Mouse (Mus musculus) layer of hippocampus, postnatal 10 days (tissue): ENCODE measurements around the gene Acad10. TPM values are rescaled to one million over a fixed set of nuclear protein-coding genes. Genes with fewer than 3 reads are reported as not detected.
"Not testable (repeated sequence)": the region's sequence is repeated elsewhere in the genome, so short reads cannot be mapped to it uniquely, and the experiment has no call there.

ENCODE experiments used
- DNase-seq, 2 experiments: peaks; one replicate each; pipeline ENCODE4 v3.0.0; 2021; ENCODE audit warnings: low spot score in 2 of 2
- total RNA-seq, 2 experiments: library from RNA; stranded (reverse); gene quantifications; 2 replicates each; pipeline ENCODE4 v1.2.3; 2021

The Acad10 gene
- total RNA-seq, 2 experiments from 2014 or later = 2.6 to 3.3 TPM

DNA sequence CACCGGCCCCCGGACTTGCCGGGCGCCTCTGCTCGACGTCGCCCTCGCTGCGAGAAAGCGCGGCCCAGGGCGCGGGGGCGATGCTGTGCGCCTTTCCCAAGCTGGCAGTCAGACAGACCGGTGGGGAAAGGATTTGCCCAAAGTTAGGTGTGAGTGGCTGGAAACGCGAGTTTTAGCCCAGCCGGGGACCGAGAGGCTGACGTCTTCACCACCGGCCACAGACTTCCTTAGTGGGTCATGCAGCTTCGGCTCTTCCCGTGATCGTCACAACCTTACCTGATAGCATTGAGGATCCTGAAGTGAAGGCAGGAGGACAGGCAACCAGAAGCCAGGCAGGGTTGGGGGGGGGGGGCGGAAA lies 562 bp upstream of the Acad10 start:
- DNase-seq = peak in 1 of 2 experiments; percentile 48

DNA sequence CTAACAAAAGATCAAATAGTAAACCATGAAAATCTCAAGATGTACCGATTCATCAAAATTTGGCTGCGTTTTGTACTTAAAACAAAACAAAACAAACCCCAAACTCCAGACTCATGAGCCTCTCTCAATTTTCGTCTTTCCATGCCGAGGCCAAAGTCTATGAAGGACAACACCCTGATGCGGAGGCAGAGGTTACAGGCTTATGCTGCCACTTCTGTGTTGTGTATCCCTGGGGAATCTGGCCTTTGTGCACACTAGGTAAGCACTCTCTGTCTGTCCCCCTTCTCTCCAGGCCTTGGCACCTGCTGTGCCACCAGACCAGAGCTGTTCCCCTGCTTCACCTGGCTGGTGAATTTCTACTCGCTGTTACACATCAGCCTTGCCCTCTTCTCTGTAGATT lies 2.7 kb downstream of the Acad10 start:
- not testable (repeated sequence) for DNase-seq

DNA sequence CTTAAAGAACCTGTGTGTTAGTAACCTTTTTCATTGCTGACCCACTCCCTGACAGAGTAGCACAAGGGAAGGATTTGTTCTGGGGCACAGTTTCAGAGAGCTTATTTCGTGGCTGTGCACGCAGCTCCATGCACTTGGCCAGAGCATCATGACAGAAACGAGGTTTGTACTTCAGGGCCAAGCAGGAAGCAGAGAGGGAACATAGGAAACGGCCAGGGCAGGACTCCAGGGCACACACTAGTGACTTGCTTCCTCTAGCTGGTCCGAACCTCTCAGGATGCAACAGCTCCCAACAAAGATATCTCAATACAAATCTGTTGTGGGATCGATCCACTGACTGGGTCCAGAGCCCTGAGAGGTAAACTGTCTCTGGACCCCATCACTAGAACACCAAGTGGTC lies 3.4 kb downstream of the Acad10 start:
- not testable (repeated sequence) for DNase-seq

DNA sequence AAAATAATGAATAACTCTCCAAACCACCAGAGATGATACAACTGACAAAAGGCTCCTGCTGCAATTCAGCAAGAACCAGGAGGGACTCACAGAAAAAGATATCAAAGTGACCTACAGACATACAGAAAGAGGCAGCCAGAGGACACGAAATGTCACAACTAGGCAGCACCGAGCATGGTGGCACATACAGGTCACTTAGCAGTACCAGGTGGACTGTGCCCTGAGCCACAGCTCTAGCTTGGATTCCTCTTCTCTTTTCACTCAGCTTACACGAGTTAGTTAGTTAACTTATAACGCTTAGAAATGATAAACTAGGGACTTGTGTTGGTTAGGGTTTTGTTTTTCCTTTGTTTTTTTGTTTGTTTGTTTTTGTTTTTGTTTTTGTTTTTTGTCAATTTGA lies 5.8 kb downstream of the Acad10 start:
- DNase-seq = no peak

DNA sequence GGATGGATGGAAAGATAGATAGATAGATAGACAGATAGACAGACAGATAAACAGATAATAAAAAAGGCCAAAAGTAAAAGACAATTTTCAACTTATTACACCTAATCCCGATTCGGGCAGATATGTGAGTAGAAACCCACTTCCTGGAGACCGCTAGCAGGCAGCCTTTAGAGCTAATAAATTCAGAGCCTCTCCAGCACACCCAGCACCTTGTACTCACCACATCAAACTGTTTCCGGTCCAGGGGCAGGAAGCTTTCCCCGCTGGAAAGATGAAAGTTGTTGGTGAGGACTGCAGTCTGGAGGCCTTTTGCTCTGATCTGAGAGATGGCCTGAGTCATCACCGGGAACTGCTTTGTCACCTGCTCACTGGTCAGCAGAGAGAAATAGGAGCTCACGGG lies 11.2 kb downstream of the Acad10 start:
- no peak for DNase-seq

DNA sequence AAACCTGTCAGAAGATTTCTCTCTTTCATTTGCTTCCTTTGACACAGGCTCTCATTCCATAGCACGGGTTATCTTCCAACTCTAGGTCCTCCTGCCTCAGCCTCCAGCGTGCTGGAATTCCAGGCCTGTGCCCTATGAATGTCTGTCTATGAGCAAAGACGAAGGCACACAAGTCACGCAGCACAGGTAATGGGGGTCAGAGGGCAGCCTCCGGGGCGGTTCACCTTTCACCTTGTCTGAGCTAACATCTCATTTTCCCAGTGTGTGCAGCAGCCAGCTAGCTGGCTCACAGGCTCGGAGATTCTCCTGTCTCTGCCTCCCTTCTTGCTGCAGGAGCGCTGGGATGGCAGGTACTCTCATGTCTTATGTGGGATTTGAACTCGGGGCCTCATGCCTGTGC lies 20.7 kb downstream of the Acad10 start:
- no peak for DNase-seq

DNA sequence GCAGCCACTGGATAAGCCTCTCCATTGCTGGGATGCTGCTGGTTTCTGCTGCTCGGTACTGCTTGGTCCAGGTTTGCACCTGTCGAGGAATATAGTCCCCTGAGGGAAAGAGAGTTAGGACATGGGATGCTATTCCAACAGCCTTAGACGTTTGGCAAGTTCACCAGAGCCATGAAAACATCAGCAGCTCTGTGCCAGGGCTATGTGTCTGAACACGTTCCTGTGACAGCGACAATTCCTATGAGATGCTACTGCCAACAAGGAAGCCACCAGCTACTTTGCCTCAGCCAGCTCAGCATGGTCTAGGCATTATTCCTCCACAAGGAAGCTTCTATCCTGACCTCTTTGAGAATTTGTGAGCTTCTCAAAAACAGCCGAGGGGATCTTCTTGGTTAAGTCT lies 23.0 kb downstream of the Acad10 start:
- no peak for DNase-seq

DNA sequence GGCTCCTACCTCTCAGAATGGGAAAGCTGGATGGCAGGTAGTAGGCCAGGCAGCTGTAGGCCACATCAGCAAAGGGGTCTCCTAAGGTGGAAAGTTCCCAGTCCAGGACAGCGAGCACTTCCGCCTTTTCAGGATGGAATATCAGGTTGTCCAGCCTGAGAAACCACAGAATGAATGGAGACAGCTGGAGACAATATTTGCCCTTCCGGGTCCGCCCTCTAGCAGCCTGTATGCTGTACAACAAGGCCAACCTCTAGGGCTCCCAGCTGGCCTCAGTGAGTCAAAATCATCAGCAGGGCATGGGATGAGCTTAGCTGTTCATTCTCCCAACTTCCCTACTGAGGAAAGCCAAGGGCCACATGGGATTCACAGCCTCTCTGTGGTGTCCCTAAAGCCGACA lies 25.6 kb downstream of the Acad10 start:
- no peak for DNase-seq

DNA sequence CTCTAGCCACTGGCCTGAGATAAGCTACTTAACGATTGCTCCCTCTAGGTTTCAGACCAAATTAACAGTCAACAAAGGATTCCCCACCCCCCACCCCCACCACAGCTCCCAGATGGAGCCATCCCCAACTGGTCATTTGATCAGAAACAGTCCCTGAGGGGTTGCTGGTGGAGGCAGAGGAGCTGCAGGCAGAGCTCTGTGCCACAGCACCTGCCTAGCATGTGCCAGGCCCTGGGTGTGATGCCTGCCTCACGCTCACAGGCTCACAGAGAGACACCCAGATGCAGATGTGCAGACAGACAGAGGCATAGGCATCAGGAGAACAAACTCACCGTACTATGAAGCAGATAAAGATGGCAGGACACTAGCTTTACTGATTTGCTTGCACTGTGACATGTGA lies 27.5 kb downstream of the Acad10 start:
- DNase-seq = no peak

DNA sequence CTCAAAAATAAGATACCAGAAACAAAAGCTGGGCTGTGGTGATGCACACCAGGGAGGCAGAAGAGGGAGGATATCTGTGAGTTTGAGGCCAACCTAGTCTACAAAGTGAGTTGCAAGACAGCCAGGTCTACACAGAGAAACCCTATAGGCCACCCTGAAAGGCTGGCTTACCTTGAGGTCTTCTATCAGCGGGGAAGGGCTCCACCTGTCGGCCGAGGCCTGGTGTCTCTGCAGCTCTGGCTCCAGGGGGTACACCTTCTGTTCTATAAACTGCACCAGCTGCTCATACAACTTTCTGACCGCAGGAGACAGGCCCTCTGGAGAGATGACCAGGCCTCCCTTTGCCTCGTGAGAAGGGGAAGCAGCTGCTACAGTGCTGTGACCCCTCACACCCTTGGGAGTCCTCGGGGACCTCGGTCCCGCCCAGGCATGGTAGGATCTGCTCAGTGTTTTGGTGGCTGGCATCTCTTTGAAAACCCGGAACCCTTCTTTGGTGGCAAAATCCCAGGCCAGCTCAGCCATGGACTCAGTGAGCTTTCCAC lies 29.1 kb downstream of the Acad10 start:
- DNase-seq = not testable (repeated sequence)

DNA sequence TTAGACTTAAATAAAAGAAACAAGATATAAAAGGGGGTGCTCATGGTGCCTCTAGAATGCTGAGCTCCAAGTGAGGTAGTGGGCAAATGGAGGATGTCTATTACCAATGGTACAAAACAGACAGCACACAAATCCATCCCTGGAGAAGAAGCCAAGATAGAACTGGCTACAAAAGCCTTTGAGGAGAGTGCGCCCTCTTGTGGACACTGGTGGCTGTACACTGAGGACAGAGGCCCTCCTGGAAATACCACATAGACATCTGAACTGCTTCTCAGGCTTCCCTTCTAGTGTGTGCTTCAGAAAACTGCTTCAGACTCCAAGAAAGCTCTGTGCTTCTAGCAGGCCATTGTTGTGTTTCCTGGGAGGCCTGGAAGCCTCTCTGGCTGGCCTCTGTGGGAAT lies 32.4 kb downstream of the Acad10 start:
- DNase-seq = peak; percentile 79

DNA sequence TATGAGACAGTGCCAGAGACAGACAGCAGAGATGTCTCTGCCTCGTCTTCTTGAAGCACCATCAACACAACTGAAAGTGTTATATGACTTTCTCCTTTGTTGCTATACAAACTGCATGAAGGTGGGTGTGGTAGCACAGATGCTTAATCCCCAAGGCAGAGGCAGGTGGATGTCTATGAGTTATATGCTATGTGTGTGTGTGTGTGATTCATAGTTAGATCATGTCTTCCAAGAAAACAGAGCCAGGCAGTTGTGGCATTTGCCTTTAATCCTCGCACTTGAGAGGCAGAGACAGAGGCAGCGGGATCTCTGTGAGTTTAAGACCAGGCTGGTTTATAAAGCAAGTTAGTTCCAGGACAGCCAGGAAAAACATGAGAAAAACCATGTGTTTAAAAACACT lies 37.1 kb downstream of the Acad10 start:
- no peak for DNase-seq

DNA sequence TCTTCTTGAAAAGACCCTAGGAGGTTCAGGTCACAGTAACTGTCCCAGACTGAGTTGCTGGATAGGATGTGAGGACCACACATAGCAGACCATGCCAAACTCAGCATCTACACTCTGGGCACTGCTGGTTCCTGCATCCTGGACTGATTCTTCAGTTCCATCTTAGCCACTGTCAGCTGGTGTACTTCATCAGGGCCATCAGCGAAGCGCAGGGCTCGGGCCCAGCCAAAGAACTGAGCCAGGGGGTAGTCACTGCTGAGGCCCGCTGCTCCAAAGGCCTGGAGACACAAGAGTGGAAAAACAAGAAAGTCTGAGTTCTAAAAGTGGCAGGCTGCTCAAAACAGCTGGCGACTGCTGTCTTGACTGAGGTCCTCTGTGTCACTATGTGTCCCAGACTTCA lies 39.2 kb downstream of the Acad10 start:
- no peak for DNase-seq

DNA sequence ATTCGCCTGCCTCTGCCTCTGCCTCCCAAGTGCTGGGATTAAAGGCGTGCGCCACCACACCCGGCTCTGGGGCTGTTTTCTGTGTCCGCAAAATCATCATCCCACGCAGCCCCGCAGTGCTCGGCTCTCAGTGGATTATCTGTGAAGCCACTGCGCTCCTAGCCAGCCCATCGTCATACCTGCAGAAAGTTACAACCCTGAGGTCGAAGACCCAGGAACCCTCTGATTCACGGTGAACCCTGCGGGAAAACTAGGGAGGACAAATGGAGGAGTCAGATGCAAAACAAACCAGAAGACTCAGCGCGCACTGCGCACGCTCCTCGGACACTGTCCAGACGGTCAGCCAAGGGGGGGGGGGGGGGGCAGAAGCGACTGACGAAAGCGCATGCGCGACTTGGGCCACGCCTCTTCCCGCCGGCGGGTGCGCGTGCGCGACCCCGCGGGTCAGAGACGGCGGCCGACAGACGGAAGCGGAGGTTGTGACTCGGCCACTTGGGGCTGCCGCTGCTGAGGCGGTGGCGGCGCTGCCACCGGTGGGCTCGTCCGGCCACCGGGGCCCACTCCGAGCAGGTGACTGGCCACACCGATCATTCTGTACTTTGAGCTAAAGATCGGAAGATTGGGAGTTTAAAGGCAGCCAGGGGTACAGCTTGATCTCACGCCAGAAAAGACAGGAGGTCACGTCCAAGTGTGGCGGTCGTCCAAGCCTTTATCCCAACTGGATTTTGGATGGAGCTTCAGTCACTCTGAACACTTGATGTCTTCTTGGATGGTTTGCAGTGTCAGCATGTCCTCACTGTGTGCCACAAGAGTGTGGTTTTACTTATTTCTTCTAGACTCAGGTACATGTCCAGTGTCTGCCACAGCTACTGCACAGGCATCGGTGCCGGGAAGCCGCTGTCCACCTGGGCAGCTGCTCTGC lies 41.5 kb downstream of the Acad10 start, which contains the start of gene Acad12:
TSS of gene Acad12 (minus strand) at position 347 of the 922 bp plus-strand sequence.
- DNase-seq = peak; percentile 71 to 81

DNA sequence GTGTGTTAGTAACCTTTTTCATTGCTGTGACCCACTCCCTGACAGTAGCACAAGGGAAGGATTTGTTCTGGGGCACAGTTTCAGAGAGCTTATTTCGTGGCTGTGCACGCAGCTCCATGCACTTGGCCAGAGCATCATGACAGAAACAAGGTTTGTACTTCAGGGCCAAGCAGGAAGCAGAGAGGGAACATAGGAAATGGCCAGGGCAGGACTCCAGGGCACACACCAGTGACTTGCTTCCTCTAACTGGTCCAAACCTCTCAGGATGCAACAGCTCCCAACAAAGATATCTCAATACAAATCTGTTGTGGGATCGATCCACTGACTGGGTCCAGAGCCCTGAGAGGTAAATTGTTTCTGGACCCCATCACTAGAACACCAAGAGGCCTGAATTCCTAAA lies 45.4 kb downstream of the Acad10 start:
- DNase-seq = not testable (repeated sequence)

DNA sequence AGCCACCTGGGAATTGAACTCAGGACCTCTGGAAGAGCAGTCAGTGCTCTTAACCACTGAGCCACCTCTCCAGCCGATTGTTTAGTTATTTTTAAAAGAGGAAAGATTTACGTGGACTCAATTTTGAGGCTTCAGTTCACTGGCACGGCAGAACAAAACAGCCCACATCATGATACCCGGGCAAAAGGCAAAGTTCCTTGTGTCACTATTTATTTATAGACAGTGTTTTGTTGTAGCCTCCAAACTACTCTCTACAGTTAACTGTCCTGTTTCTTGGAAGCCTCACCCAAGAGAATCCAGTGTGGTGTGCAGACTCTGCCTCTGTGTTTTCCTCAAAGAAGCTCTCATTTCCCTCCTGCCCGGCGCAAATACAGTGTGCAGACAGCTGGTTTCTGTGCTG lies 48.3 kb downstream of the Acad10 start:
- DNase-seq = no peak

DNA sequence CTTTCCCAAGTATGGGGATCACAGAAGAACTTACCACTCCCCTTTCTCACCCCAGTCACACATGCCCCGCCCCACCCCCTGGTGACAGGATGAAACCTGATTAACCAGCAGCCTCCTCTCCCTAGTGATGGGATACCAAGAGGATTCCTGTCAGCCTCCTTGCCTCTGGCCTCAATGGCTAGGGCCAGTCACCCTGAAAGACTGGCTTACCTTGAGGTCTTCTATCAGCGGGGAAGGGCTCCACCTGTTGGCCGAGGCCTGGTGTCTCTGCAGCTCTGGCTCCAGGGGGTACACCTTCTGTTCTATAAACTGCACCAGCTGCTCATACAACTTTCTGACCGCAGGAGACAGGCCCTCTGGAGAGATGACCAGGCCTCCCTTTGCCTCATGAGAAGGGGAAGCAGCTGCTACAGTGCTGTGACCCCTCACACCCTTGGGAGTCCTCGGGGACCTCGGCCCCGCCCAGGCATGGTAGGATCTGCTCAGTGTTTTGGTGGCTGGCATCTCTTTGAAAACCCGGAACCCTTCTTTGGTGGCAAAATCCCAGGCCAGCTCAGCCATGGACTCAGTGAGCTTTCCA lies 50.7 kb downstream of the Acad10 start:
- not testable (repeated sequence) for DNase-seq

DNA sequence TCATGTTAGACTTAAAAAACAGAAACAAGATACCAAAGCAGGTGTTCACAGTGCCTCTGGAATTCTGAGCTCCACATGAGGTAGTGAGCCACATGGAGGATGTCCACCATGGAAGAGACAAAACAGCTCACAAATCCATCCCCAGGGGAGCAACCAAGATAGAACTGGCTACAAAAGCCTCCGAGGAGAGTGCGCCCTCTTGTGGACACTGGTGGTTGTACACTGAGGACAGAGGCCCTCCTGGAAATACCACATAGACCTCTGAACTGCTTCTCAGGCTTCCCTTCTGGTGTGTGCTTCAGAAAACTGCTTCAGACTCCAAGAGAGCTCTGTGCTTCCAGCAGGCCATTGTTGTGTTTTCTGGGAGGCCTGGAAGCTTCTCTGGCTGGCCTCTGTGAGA lies 54.2 kb downstream of the Acad10 start:
- peak; percentile 83 for DNase-seq

DNA sequence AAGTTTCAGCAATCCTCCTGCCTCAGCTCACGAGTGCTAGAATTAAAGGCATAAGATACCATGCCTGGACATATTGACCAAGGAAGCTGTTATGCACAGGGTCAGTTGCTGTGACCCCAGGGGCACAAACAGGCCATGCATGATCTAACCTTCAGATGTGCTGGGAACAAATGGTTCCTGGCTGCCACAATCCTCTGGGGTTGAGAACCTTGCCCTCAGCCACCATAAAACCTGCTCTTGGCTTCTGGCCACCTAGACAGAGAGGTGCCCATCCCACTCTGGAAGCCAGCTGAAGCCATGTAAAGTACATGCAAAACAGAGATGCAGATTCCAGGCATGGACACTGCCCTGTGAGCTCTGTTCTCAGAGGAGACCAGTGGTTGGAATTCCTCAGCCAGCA lies 56.5 kb downstream of the Acad10 start:
- DNase-seq = not testable (repeated sequence)

DNA sequence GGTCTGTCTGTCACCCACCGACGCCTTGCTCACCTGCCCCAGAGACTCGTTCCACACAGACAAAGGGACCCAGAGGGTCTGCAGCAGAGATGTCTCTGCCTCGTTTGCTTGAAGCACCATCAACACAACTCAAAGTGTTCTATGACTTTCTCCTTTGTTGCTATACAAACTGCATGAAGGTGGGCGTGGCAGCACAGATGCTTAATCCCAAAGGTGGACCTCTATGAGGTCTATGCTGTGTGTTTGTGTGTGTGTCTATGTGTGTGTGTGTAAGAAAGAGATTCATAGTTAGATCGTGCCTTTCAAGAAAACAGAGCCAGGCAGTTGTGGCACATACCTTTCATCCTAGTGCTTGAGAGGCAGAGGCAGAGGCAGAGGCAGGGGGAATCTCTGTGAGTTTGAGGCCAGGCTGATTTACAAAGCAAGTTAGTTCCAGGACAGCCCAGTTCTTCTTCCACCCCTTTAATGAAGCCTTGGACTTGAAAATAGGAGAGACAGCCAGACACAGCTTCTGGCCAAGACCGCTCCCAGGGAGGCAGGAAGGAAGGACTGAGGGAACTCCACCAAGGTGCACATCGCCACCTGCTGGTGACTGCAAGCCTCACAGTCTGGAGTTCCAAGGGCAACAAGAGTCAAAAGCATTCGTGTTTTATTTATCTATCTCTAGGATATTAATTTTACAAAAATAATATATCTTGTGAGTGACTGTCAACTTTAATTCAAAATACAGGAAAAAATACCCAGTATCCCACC lies 58.6 kb downstream of the Acad10 start:
- DNase-seq = peak; percentile 89 to 90

DNA sequence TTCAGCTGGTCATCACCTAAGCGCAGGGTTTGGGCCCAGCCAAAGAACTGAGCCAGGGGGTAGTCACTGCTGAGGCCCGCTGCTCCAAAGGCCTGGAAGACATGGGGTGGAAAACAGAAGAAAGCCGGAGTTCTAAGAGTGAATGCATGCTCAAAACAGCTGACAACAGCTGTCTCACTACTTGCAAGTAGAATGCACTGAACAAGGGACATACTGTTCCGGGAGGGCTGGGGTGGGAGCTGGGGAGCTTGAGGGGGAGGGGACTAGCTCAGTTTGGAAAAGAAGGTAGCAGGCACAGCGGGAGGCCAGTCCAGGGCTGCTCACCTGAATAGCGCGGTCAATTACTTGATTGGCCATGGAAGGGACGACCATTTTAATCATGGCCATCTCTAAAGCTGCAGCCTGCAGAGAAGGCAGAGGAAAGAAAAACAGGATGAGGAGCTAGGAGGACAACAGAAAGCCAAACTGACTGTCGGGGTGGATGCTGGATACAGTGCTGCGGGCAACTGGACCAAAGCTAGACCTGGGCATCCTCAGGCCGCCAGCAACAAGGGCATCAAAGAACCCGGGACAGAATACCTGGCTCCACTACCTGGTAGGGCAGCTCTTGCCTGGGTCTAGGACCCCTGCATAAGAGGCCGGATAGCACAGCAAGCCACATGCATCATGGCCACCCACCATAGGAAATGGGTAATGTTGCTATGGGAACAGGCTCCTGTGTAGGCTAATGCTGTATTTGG lies 61.3 kb downstream of the Acad10 start:
- DNase-seq = no peak
